Mouse (Mus musculus) neural tube, embryonic 13.5 days (tissue): Measurements from ENCODE around the gene Camk2d. TPM values are rescaled to one million over a fixed set of nuclear protein-coding genes. Genes with fewer than 3 reads are reported as not detected.

Source experiments
- ATAC-seq: fragments of 200-750 bp; cut with Nextera tagmentation; 2 replicates; pipeline ENCODE4 v1.8.0; 2017; ENCODE audit warnings: low read depth, mild to moderate bottlenecking, moderate TSS enrichment, moderate library complexity
- H3K27ac ChIP-seq: fragments of 300-500 bp; sonication (generic); replicated peaks from 2 replicates; pipeline ENCODE4 v1.5.1; 2015; ENCODE audit warnings: moderate library complexity, mild to moderate bottlenecking, inconsistent platforms
- H3K27me3 ChIP-seq: fragments of 300-500 bp; sonication (generic); 2 replicates; pipeline ENCODE4 v1.6.1; 2015; ENCODE audit warnings: mild to moderate bottlenecking, inconsistent platforms
- H3K36me3 ChIP-seq: fragments of 300-500 bp; sonication (generic); 2 replicates; pipeline ENCODE4 v1.6.1; 2015; ENCODE audit warnings: mild to moderate bottlenecking, inconsistent platforms
- H3K4me1 ChIP-seq: fragments of 300-500 bp; sonication (generic); replicated peaks from 2 replicates; pipeline ENCODE4 v1.6.1; 2015; ENCODE audit warnings: inconsistent platforms
- H3K4me2 ChIP-seq: fragments of 300-500 bp; sonication (generic); 2 replicates; pipeline ENCODE4 v1.6.1; 2015; ENCODE audit warnings: inconsistent platforms, mild to moderate bottlenecking, moderate library complexity
- H3K4me3 ChIP-seq: fragments of 300-500 bp; sonication (generic); 2 replicates; pipeline ENCODE4 v1.5.1; 2015; ENCODE audit warnings: mild to moderate bottlenecking, inconsistent platforms
- H3K9ac ChIP-seq: fragments of 300-500 bp; sonication (generic); 2 replicates; pipeline ENCODE4 v1.6.1; 2015; ENCODE audit warnings: moderate library complexity, mild to moderate bottlenecking, inconsistent platforms
- H3K9me3 ChIP-seq: fragments of 300-500 bp; sonication (generic); 2 replicates; pipeline ENCODE4 v1.6.1; 2016; ENCODE audit warnings: inconsistent platforms
- WGBS: fragments of 180-500 bp; shearing (Covaris S2); methylation state at CpG from one replicate; pipeline ENCODE4 v1.1.7; 2015; 5-methylcytosine and 5-hydroxymethylcytosine counted together
- polyA plus RNA-seq: library from polyadenylated mRNA; unstranded; fragments of >200 nt; fragmentation: Nextera tagmentation; extraction: Ambion mirVana; gene quantifications from 2 replicates; pipeline ENCODE4 v1.2.1, GENCODE M21; 2015

The Camk2d gene
- polyA plus RNA-seq, 1 experiment from 2014 or later: 60.4 TPM

DNA sequence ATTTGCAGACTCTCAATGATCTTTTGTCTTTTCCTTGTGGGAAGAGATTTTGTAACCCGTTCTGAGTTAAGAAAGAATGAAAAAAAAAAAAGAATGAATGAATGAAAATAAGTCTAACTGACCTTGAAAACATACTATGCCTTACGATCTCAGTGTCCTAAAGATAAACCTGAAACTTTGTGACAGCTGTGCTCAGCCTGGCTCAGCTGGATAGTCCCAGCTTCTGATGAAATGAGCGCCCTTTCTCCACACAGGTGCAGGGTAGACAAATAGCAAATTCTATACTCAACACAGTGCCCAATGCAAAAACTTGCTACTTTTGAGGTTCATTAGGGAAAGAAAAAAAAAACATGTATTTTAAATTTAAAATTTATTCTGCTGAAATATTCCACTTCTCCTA, 213.8 kb downstream of the Camk2d start:
- H3K36me3 ChIP-seq: no peaks in the 10 kb centered on the region
- H3K4me3 ChIP-seq: no peak overlapping the region
- no peak overlapping the region for H3K4me2 ChIP-seq
- H3K4me1 ChIP-seq: peaks cover 4% of the 10 kb centered on the region; the same call in 1 of the 2 replicates
- H3K27me3 ChIP-seq: no peaks in the 10 kb centered on the region
- no peaks in the 10 kb centered on the region for H3K9me3 ChIP-seq
- no peak for ATAC-seq
- H3K27ac ChIP-seq: no peak overlapping the region
- no peak overlapping the region for H3K9ac ChIP-seq
- WGBS: 79% methylated on average over 3 of the region's 3 CpGs

DNA sequence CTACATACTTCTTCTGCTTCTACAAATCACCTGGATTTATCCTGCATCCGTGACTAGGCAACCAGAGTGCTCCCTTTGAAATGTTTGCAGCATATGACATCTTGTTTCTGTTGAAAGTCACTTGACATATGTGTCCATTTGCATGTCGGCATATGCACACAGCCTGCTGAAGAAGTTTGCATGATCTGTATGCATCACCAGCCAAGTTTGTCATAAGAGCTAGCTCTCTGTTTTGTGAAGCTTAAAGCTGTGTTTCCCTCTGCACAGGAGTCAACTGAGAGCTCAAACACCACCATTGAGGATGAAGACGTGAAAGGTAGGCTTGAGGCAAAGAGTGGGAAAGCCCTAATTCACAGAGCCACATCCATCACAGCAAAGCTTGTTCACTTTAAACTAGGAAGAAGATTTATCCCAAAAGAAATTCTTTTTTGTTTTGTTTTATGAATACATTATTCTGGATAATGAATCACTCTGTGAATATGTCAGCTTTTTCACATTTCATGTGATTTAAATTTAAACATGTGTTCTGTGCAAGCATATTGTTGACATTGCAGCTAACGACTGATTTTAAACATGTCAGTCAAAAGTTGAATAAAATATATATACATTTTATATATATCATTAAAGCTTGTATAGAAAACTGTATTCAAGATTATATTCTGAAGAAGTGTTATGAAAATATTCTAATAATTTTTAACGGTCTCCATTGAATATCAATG, 214.4 kb downstream of the Camk2d start:
- H3K27me3 ChIP-seq: no peaks in the 10 kb centered on the region
- no peak overlapping the region for H3K27ac ChIP-seq
- ATAC-seq: no peak
- no peak overlapping the region for H3K9ac ChIP-seq
- H3K4me3 ChIP-seq: no peak overlapping the region
- WGBS: 86% methylated on average over 5 of the region's 5 CpGs
- no peak overlapping the region for H3K4me2 ChIP-seq
- no peaks in the 10 kb centered on the region for H3K36me3 ChIP-seq
- no peaks in the 10 kb centered on the region for H3K9me3 ChIP-seq
- no peaks in the 10 kb centered on the region; the same call in 1 of the 2 replicates for H3K4me1 ChIP-seq

DNA sequence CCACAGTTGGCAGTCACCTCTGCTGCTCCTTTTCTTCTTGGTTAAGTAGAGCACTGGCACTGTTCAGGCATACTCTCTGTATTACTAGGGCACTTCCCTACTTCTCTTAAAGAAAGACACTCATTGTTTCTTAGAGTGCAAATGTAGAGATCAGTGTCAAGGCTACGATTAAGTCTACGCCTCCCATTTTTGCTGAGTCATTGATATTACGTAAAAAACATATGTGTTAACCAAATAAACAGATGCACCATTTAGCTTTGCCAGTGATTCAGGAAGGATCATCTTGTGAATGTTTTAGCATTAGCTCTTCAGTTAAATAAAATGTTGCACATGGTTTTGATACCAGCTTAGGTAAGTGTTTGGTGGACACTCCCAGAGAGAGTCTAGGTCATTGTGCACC, 215.5 kb downstream of the Camk2d start:
- no peak overlapping the region for H3K4me3 ChIP-seq
- H3K36me3 ChIP-seq: no peaks in the 10 kb centered on the region
- no peaks in the 10 kb centered on the region for H3K27me3 ChIP-seq
- H3K4me1 ChIP-seq: no peaks in the 10 kb centered on the region
- no peaks in the 10 kb centered on the region for H3K9me3 ChIP-seq
- no peak overlapping the region for H3K27ac ChIP-seq
- H3K9ac ChIP-seq: no peak overlapping the region
- no peak for ATAC-seq
- 89% methylated on average over 3 of the region's 3 CpGs for WGBS
- H3K4me2 ChIP-seq: no peak overlapping the region

DNA sequence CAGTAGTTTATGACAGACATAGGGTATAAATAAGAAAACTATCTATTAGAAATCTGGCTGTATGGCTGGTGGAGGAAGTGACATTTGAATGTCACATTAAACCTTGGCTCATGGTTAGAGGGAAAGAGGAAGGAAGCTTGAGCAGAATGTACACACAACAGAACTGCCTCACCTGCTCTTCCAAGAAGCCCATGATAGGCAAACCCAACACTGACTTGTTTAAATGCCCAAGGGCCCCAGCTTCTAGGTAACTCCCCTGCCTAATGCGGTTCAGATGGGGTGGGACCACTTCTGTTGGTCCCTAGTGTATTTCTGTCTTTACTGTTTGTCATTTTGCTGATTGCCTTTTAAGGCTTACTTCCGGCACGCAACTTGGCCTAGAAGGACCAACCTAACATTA, 226.3 kb downstream of the Camk2d start:
- Histone ChIP-seq H3K9me3 (no peaks in the 10 kb centered on the region), H3K4me3 (no peak overlapping the region), H3K4me2 (no peak overlapping the region), H3K4me1 (peaks cover 11% of the 10 kb centered on the region), H3K9ac (no peak overlapping the region), H3K27ac (no peak overlapping the region), H3K27me3 (no peaks in the 10 kb centered on the region), H3K36me3 (no peaks in the 10 kb centered on the region)
- ATAC-seq: no peak
- 88% methylated on average over 3 of the region's 3 CpGs for WGBS

DNA sequence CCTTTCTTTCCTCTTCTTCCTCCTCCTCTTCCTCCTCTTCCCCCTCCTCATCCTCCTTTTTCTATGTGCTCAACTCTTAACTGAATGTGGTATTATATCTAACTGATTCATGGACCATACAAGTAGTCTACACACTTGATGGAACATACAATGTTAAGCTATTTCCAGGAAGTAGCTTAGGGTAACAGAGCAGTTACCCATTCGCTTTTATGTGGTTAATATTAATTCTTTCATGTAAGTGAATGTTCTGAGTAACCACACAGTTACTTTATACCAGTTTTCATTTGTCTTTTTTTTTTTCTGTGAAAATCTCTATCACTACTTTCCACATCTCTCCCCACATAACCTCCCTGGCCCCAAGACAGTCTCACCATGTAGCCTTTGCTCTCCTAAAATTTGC, 228.8 kb downstream of the Camk2d start:
- ATAC-seq: no peak
- H3K4me3 ChIP-seq: no peak overlapping the region
- H3K27ac ChIP-seq: no peak overlapping the region
- no peak overlapping the region for H3K4me2 ChIP-seq
- H3K9ac ChIP-seq: no peak overlapping the region
- H3K27me3 ChIP-seq: no peaks in the 10 kb centered on the region
- peaks cover 11% of the 10 kb centered on the region for H3K4me1 ChIP-seq
- H3K36me3 ChIP-seq: no peaks in the 10 kb centered on the region
- WGBS: 94% methylated on average over 1 of the region's 1 CpGs
- H3K9me3 ChIP-seq: no peaks in the 10 kb centered on the region

DNA sequence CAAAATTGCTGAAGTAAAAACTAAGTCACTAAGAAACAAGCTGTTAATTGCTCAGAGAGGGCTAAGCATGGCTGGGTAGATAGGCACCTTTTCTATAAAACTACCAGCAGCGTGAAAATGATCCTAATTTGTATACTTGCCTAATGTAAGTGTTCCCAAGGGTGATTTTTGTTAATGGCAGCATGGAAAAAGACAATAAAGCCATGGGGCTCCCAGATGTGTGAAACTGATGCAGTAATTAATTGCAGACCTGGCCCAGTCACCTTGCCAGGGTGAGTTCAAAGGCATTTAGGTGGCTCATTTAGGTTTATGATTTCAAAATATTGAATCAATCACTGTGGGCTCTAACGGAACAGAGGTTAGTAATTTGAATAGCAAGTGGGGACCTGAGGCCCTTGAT, 230.1 kb downstream of the Camk2d start:
- peak; percentile 81 for ATAC-seq

DNA sequence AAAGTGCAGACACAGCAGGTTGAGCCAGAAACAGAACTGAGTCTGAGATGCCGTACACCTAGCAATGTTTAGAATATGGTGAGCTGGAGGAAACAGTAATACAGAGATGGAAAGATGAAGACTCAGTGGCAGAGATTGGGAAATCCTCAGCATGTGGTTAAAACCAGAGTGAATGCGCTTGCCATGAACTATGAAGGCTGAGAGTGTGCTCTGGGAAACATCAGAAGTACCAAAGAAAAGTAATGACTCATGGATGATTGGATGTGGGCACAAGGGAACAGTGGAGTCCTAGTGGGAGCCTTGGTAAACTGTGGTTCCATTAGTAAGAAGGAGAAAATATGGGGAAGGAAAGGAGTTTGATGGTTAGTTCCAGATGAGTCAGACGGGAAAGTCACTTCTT, 231.8 kb downstream of the Camk2d start:
- Histone ChIP-seq H3K4me3 (no peak overlapping the region), H3K36me3 (no peaks in the 10 kb centered on the region), H3K27me3 (no peaks in the 10 kb centered on the region), H3K4me1 (peaks cover 11% of the 10 kb centered on the region), H3K9ac (no peak overlapping the region), H3K27ac (no peak overlapping the region), H3K9me3 (no peaks in the 10 kb centered on the region), H3K4me2 (no peak overlapping the region)
- 88% methylated on average over 3 of the region's 3 CpGs for WGBS
- ATAC-seq: no peak

More for the DNA sequence above, 230.1 kb downstream of the Camk2d start:
- peaks cover 11% of the 10 kb centered on the region for H3K4me1 ChIP-seq
- WGBS: 30% methylated on average over 2 of the region's 2 CpGs
- H3K36me3 ChIP-seq: no peaks in the 10 kb centered on the region
- no peaks in the 10 kb centered on the region for H3K9me3 ChIP-seq
- H3K27ac ChIP-seq: no peak overlapping the region
- H3K9ac ChIP-seq: no peak overlapping the region
- H3K27me3 ChIP-seq: no peaks in the 10 kb centered on the region
- H3K4me2 ChIP-seq: no peak overlapping the region
- no peak overlapping the region for H3K4me3 ChIP-seq

DNA sequence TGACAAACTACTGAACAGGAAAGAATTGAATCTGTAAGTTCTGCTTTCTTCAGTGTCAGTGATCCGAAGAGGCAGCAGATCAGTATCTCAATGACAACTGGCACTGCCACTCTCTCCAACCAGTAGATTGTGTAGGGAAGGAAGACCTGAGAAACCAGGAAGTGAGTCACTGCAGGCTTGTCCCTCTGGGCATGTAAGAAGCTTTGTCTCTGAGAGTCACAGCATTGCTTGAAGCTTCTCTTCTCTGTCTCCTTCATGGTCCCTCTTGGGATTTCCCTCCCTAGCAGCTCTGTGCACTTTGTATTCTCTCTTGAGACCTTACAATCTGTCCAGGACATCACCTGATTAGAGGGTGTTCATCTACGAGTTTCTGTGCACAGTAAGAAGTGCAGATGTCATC, 233.7 kb downstream of the Camk2d start:
- Histone ChIP-seq H3K9ac (no peak overlapping the region), H3K27ac (no peak overlapping the region), H3K4me2 (no peak overlapping the region), H3K4me1 (peaks cover 11% of the 10 kb centered on the region), H3K4me3 (no peak overlapping the region), H3K9me3 (no peaks in the 10 kb centered on the region), H3K27me3 (no peaks in the 10 kb centered on the region), H3K36me3 (no peaks in the 10 kb centered on the region)
- no peak for ATAC-seq
- 93% methylated on average over 2 of the region's 2 CpGs for WGBS

DNA sequence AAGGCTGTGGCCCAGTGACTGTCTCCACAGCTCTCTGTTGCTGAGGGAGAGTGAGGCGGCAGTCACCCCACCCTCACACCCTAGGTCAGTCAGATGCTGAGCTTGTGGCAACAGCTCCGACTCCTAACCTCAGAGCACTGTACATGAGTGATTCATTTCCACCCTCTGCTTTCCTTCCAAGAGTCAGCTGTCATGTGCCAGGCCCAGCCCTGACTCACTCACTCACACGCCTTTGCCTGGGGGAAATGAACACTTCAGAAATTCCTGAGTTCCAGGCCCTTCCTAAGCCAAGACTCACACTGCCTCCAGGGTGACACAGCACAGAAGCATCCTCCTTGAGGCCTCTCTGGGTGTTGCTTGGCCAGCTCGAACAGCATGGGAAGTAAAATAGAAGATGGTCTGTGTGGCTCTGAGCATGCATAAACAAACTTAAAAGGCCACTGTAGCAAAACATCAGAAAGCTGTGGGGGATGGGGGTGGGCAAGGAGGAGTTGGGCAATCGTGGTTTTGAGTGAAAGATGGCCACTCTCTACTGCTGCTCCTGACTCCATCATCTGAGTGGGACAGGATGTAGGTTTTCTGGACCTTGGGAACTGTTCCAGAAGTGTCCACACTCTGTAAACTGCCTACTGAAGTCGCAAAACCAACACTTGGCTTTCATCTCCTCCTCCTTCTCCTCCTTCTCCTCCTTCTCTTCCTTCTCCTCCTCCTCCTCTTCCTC, 235.5 kb downstream of the Camk2d start:
- ATAC-seq: no peak; the same call in 1 of the 2 replicates
- Histone ChIP-seq H3K9me3 (no peaks in the 10 kb centered on the region), H3K4me1 (peaks cover 5% of the 10 kb centered on the region), H3K4me2 (no peak overlapping the region), H3K36me3 (no peaks in the 10 kb centered on the region), H3K27ac (no peak overlapping the region), H3K4me3 (no peak overlapping the region), H3K9ac (no peak overlapping the region), H3K27me3 (no peaks in the 10 kb centered on the region)
- WGBS: 74% methylated on average over 6 of the region's 6 CpGs

DNA sequence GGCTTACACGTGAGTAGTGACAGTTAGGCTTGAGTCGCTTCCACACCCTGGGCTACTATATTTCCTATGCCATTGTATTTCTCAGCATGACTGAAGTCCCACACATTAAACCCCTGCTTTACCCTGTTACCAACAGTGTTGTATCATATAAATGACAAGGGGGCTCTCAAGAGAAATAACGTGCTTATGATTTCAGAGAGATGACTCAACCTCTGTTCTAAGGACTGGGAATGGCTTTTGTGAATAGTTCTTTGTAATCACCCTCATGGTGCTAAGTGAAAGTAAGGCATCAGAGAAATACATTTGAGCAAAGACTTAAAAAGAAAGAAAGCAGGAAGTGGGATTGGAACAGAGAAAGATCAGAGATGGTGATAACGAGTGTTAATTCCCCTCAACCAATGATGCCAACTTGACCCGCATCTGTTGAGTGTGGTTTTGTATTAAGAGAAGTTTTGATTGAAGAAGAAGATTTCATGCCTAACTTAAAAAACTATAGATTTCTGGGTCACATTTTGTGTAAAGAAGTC, 238.6 kb downstream of the Camk2d start:
- 83% methylated on average over 5 of the region's 5 CpGs for WGBS

DNA sequence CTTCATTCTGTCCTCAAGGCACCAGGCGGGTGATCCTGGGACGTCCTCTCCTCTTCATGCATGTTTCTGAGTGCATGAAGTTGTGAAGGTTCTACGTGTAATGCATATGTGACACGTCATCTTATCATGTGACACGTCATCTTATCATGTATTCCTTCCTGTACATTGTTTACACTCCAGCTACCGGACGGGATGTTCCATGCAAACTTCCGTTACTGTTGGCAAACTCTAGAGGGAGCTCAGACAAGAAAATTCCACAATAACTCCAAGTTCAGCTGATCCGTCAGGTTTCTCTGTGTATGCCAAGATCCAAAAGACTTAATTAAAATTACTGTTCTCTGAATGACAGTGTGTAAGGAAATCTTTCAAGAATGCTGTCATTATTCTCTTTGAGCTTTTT, 246.7 kb downstream of the Camk2d start:
- no peaks in the 10 kb centered on the region for H3K9me3 ChIP-seq
- no peak overlapping the region for H3K4me3 ChIP-seq
- 88% methylated on average over 9 of the region's 9 CpGs for WGBS
- H3K27ac ChIP-seq: no peak overlapping the region
- ATAC-seq: no peak
- 0 out of 2 replicates have a peak, but pooled peaks cover 14% of the 10 kb centered on the region for H3K36me3 ChIP-seq
- no peak overlapping the region for H3K4me2 ChIP-seq
- H3K27me3 ChIP-seq: no peaks in the 10 kb centered on the region
- H3K4me1 ChIP-seq: no peaks in the 10 kb centered on the region
- H3K9ac ChIP-seq: no peak overlapping the region

More for the DNA sequence above, 238.6 kb downstream of the Camk2d start:
- H3K4me1 ChIP-seq: no peaks in the 10 kb centered on the region
- H3K27ac ChIP-seq: no peak overlapping the region
- no peak overlapping the region for H3K4me3 ChIP-seq
- ATAC-seq: no peak
- H3K9ac ChIP-seq: no peak overlapping the region
- no peaks in the 10 kb centered on the region for H3K36me3 ChIP-seq
- no peaks in the 10 kb centered on the region for H3K9me3 ChIP-seq
- no peak overlapping the region for H3K4me2 ChIP-seq
- no peaks in the 10 kb centered on the region for H3K27me3 ChIP-seq

DNA sequence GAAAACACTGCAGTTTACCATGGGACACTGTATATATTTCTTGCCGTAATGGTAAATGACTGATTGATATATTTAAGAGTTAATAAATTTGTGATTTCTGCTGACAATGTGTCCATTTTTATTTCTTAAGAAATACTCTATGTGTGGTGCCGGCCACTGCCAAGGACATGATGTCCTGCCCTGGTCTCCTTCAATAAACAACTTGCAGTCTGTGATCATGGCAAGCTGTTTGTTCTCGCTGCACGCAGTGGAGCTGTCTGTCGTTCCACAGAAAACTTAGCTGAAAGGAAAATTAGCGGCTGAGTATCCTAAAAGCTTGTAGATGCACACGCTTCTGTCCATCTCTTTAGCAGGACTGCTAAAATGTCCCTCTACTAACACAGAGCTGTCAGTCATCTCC, 248.7 kb downstream of the Camk2d start:
- Histone ChIP-seq H3K4me1 (no peaks in the 10 kb centered on the region), H3K4me3 (no peak overlapping the region), H3K9ac (no peak overlapping the region), H3K27ac (no peak overlapping the region), H3K27me3 (no peaks in the 10 kb centered on the region), H3K4me2 (no peak overlapping the region), H3K36me3 (0 out of 2 replicates have a peak, but pooled peaks cover 14% of the 10 kb centered on the region), H3K9me3 (no peaks in the 10 kb centered on the region)
- no peak for ATAC-seq
- WGBS: 91% methylated on average over 7 of the region's 7 CpGs
